Mouse (Mus musculus): ENCODE data around the gene Spock3.
"Not testable (repeated sequence)": the region's sequence is repeated elsewhere in the genome, so short reads cannot be mapped to it uniquely, and the experiment has no call there.

The Spock3 gene

DNA sequence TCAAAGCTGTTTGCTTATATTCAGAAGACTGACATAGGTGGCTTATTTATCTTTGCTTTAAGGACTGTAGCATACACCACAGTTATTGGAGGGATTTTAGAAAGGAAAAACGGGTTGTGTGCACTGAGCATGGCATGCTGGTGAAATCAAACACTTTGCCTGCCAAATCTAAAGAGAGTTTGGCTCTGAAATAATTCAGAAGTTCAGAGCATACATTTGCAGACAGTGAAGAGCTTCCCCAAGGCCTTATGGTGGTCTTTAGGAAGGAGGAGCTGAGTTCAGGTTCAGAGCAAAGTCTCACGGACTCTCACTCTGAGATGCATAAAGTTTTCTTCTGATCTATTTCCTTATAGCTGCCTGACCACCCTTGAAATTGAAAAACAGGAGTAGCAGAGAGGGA lies at the start of gene Spock3:
Gene Spock3 (plus strand): TSS at position 301 of the 400 bp plus-strand sequence.
- no peak for DNase-seq (ENCODE audit: low spot score in 2 of 2)

DNA sequence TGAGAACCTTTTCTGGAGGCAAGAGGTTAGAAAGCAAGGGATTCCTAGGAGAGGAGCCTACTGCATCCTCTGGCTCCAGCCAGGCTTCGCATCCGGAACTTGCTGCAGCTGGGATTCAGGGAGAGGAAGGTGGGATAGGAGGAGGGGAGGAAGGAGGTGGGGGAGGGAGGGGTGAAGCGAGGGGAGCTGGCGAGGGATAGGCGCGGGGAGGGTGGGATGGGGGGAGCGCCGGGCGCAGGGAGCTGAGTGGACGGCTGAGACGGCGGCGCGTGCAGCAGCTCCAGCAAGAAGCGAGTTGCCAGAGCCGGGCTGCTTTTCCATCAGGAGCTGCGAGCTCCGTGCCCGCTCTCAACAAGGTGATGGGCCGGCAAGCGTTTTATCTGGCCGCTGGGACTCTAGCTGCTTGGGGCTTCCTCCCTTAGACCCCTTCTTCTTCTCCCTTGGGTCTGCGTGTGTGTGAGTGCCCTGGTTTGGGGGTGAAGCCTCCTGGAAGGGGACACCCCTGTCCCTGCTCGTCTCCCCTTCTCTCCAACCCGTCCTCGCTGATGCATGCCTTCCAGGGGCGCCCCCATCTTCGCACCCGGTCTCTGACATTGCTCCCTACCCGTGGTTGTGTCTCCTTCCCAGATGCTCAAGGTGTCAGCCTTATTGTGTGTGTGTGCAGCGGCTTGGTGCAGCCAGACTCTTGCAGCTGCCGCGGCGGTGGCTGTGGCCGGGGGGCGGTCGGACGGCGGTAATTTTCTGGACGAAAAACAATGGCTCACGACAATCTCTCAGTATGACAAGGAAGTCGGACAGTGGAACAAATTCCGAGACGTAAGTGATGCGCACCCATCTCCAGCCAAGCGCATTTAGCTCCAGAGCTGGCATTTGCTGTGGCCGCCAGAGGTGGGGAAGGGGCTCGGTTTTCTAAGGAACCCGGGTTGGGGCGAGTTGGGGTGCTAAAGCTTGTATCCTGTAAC lies 645 bp downstream of the Spock3 start:
- no peak for DNase-seq (ENCODE audit: low spot score in 2 of 2)

- DNase-seq (ENCODE audit: low spot score in 2 of 2), result no peak
Measured at GRCm38 (mm10) chr8:62952481-62952880, 1.7 kb downstream of the Spock3 start.

GRCm38 (mm10) chr8:62962608-62963007 lies 11.8 kb downstream of the Spock3 start:
- no peak for DNase-seq (ENCODE audit: low spot score in 2 of 2)

DNA sequence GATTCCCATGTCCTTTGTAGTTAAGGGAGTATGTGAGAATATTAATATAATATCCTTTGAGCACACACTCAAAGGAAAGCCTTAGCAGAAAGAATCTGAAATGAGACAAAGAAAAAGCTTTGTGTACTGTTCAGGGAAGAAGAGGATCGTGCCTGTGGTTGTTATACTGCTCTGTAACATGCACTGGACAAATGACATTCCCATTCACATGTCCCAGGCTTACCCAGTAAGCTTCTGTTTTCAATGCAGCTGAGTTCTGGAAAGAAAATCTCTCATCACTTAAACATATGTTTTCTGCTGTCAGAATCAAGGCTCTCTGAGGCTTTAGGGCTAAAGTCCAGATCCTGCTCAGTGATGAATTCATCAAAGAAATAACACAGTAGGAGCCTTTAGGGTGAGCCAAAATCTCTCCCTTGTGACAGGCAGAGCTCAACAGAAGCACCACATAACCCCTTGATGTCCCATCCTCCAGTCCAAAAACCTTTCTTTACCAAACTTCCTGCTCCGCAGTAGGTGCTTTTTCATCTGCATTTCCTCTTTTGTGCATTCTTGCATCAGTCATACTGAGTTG lies 19.1 kb downstream of the Spock3 start:
- no peak for DNase-seq (ENCODE audit: low spot score in 2 of 2)

- DNase-seq (ENCODE audit: low spot score in 2 of 2), result no peak
Measured at GRCm38 (mm10) chr8:63088984-63089383, 138.2 kb downstream of the Spock3 start.

DNA sequence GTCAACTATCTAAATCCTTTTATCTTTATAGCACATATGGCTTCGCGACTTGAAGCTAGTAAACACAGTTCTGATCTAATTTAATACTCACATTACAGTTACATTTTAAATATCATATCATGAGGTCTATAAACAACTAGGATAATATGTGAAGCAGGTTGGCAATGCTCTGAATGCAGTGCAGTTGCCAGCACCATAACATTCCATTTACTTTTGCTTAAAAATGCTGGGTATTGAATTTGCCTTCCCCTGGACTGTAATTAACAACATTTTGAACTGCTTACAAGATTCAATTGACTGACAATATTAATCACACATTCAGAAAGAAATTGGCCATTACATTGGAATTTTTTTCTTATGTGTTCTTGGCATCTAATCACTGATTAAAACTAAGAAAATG lies 147.4 kb downstream of the Spock3 start:
- DNase-seq (ENCODE audit: low spot score in 2 of 2), result no peak

DNA sequence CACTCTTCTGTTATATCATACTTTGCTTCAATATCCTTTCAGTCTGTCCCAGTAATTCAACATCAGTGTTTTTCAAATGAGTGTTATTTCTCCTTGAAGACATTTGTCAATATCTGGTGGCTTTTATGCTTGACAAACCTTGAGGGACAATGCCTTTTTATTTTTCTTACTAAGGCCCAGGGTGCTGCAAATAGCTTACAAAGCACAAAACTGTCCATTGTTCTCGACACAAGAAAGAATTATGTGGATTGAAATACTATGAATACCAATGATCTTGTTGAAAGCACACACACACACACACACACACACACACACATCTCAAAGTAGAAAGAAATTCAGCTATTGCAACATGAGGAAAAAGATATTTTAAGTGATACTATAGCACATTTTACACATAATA lies 159.0 kb downstream of the Spock3 start:
- no peak for DNase-seq (ENCODE audit: low spot score in 2 of 2)

DNA sequence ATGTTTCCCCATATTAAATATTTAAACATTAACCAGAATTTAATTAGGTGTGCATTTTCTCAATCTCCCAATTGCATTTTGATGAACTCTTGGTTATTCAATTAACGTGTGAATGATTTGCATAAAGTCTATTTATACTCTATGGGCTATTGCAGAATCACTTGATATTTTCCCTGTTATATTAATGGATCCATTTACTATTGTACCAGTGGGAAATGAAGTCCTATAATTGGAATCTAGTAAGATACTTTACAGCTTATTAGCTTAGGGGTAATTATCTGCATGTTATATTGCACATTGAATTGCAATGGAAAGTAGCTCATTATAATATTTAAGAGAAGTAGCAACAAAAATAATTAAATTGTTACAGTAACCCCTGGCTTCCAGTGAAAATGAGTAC lies 162.1 kb downstream of the Spock3 start:
- DNase-seq (ENCODE audit: low spot score in 2 of 2), result no peak

DNA sequence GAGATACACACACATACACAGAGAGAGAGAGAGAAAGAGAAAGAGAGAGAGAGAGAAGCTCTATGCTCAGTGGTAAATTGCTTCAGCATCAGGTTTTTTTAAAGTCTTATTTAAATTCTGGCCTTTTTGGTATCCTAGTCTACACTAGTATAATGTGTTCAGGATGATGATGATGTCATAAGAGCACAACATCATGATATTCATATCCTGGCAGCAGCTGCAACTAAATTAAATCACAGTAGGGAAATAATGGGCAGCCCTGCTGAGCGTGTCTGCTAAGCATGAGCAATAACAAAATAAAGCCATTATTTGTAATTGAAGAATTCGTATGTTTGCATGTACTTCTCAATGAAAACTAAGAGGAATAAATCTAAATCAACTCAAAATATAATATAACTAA lies 169.7 kb downstream of the Spock3 start:
- no peak for DNase-seq (ENCODE audit: low spot score in 2 of 2)

DNA sequence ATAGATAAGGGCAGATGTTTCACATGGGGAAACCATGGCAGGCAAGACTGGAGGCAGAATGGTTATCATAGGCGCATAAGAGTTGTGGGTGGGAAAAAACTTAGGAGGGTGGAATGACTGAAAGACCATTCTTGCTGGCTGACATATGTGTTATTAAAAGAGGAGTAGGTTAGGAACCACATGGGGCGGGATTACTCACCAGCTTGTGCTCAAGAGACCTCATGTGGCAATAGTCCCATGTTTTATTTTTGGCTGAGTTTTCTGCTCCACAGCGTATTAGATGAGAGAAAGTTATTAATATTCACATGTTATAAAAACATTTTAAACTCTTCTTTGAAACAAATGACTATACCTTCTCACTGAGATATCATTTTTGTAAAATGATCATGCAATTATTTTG lies 184.6 kb downstream of the Spock3 start:
- DNase-seq (ENCODE audit: low spot score in 2 of 2), result no peak

- DNase-seq (ENCODE audit: low spot score in 2 of 2), result not testable (repeated sequence)
Measured at GRCm38 (mm10) chr8:63163861-63164260, 213.1 kb downstream of the Spock3 start.

GRCm38 (mm10) chr8:63165326-63165725 lies 214.5 kb downstream of the Spock3 start:
- DNase-seq (ENCODE audit: low spot score in 2 of 2), result no peak

- DNase-seq (ENCODE audit: low spot score in 2 of 2), result no peak
Measured at GRCm38 (mm10) chr8:63169956-63170355, 219.1 kb downstream of the Spock3 start.

DNA sequence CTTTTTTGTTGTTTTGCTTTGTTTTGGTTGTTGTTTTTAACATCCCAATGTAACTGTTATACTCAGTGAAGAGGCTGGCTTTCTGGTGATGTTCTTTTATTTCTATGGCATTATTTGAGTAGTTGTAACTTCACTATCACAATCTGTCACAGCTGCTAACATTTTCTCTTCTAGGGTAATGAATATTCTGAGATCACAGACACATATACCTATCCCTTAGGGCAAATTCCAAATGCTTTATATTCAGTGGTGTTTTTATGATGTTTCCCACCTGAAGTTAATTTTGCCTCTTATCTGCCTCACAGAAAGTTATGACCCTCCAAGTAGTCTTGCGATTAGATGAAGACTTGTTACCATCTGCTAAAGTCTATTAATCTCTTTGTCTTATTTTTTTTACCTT lies 230.5 kb downstream of the Spock3 start:
- no peak for DNase-seq (ENCODE audit: low spot score in 2 of 2)

- no peak for DNase-seq (ENCODE audit: low spot score in 2 of 2)
Measured at GRCm38 (mm10) chr8:63258812-63259385, 308.1 kb downstream of the Spock3 start.

- DNase-seq (ENCODE audit: low spot score in 2 of 2), result no peak
Measured at GRCm38 (mm10) chr8:63262516-63262915, 311.7 kb downstream of the Spock3 start.

DNA sequence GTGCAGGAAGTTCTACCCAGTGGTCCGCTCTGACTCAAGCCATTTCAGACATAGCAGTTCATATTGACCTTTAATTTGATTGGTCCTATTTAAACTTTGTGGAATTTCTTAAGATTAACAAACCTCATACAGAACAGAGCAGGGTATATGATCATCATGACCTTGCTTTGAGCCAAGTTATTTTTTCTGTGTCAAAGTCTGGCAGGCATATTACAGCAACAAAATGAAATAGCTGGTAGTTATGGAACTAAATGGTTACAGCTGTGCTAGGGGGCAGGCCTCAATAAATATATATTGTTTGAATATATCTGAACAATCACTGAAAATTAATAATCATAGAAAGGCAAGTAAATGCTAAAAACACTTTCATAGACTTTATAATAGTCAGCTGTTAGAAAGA lies 384.6 kb downstream of the Spock3 start:
- no peak for DNase-seq (ENCODE audit: low spot score in 2 of 2)

DNA sequence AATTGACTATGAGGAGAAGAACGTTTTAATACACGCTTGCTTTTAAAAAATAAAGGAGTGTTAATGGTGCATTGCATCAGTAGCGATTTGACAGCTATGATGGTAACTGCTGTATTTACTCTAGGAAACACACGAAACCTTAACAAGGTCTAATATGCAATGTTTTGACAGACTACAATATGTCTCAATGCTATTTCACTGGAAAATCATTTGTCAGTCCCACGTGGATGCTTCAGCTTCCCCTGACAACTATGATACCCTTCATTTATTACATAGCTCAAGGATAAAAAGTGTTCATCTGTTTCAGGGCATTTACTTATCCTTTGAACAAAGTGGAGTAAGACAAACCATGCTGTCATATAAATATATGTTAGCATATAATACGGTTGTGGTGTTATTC lies 417.8 kb downstream of the Spock3 start:
- no peak for DNase-seq (ENCODE audit: low spot score in 2 of 2)

GRCm38 (mm10) chr8:63397659-63398058 lies 446.9 kb downstream of the Spock3 start:
- DNase-seq (ENCODE audit: low spot score in 2 of 2), result no peak

All from urinary bladder, postnatal 4 days (tissue).